10 mouse cellular contexts compared by ENCODE assay signal in the genomic region with DNA sequence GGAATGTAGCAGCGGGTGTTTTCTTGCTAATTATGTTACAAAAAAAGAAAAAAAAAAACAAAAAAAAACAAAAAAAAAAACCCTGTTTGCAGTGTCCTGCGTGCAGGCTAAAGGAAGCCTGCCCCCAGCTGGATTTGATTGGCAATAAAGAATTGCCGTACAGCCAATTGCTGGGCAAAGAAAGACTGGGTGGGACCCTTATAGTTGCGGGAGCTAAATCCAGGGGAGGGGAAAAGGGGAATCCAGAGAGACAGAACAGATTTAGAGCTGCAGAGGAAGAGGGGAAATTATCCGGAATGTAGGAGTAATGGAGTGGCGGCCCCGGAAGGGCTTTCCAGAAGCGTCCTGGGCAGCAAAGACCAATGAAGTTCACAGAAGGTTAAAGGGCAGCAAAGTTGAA.
DNase-seq lines count a peak whose midpoint lies in the region; ATAC-seq and TF ChIP-seq lines count a peak whose summit lies in the region.
"Had no signal": no experiment of that assay in that cellular context is flagged by ENCODE, and none has a peak within 500 bp of the region (broad histone marks: within the 10 kb centered on the region; RNA-seq: fewer than 3 reads in every experiment).

No protein-coding gene starts in this region.

- DNase-seq in heart, postnatal 4 days: no peak
- peak; percentile 41 for DNase-seq in brain, adult 2 months (ENCODE audit: low read depth, low spot score)
- DNase-seq in forebrain, postnatal 0 days: peak; percentile 29
- DNase-seq in midbrain, embryonic 10.5 days (ENCODE audit: low spot score): peak; percentile 21
- no peak for DNase-seq in testis, postnatal 10 days (ENCODE audit: low spot score)
- DNase-seq in adipocyte (ENCODE audit: low spot score): no peak
- DNase-seq: gastrocnemius, postnatal 10 days had no signal

- no peaks in the 10 kb centered on the region for H3K9me3 ChIP-seq in heart, embryonic 16.5 days (replicated peaks; ENCODE audit: control insufficient read depth, low read length)
- no peaks in the 10 kb centered on the region for H3K9me3 ChIP-seq in forebrain, postnatal 0 days (ENCODE audit: low read length)
- H3K9me3 ChIP-seq in midbrain, embryonic 10.5 days (replicated peaks): no peaks in the 10 kb centered on the region

- H3K27ac ChIP-seq in heart, embryonic 16.5 days (ENCODE audit: low read length): no peak overlapping the region
- no peak overlapping the region for H3K27ac ChIP-seq in forebrain, postnatal 0 days (ENCODE audit: low read depth, low read length)
- no peak overlapping the region for H3K27ac ChIP-seq in midbrain, embryonic 10.5 days (replicated peaks)

- no peaks in the 10 kb centered on the region for H3K36me3 ChIP-seq in heart, embryonic 16.5 days (ENCODE audit: control insufficient read depth, insufficient read depth)
- no peaks in the 10 kb centered on the region for H3K36me3 ChIP-seq in forebrain, postnatal 0 days (ENCODE audit: insufficient read depth)
- no peaks in the 10 kb centered on the region for H3K36me3 ChIP-seq in midbrain, embryonic 10.5 days

- no peak overlapping the region for H3K9ac ChIP-seq in heart, embryonic 16.5 days (ENCODE audit: low read length)
- H3K9ac ChIP-seq in forebrain, postnatal 0 days: no peak overlapping the region

- 0 out of 2 replicates have a peak, but pooled peaks cover 2% of the 10 kb centered on the region for H3K27me3 ChIP-seq in heart, embryonic 16.5 days (ENCODE audit: control insufficient read depth, insufficient read depth, low read length)
- H3K27me3 ChIP-seq in forebrain, postnatal 0 days (ENCODE audit: insufficient read depth, low read length): no peaks in the 10 kb centered on the region
- H3K27me3 ChIP-seq in midbrain, embryonic 10.5 days (ENCODE audit: low read depth, poor library complexity, severe bottlenecking): no peaks in the 10 kb centered on the region
- H3K27me3 ChIP-seq: CH12.LX had no signal

- 7% methylated on average over 8 of the region's 8 CpGs for WGBS in heart, embryonic 16.5 days
- 3% methylated on average over 8 of the region's 8 CpGs for WGBS in forebrain, postnatal 0 days
- WGBS in midbrain, embryonic 10.5 days: 4% methylated on average over 8 of the region's 8 CpGs

- H3K4me2 ChIP-seq in heart, embryonic 16.5 days (ENCODE audit: low read depth, low read length): peak overlapping the region; percentile 26; the same call in 1 of the 2 replicates
- no peak overlapping the region; the same call in 1 of the 2 replicates for H3K4me2 ChIP-seq in forebrain, postnatal 0 days (ENCODE audit: low read depth)

- H3K4me3 ChIP-seq in heart, embryonic 16.5 days (ENCODE audit: low read length): no peak overlapping the region
- H3K4me3 ChIP-seq in forebrain, postnatal 0 days (ENCODE audit: low read depth, low read length): no peak overlapping the region
- H3K4me3 ChIP-seq in midbrain, embryonic 10.5 days: peak overlapping the region; percentile 22

- TF ChIP-seq CTCF in forebrain, postnatal 0 days (IDR thresholded peaks at IDR 0.05; ENCODE audit: low read depth): peak; percentile 43

- ATAC-seq in heart, embryonic 16.5 days (replicated peaks; ENCODE audit: extremely low read depth, insufficient read depth, low FRiP score): no peak
- peak; percentile 70 for ATAC-seq in forebrain, postnatal 0 days
- ATAC-seq in activated CD4-positive, CD25-positive, alpha-beta regulatory T cell, adult 4 months: no peak

- no peaks in the 10 kb centered on the region for H3K4me1 ChIP-seq in heart, embryonic 16.5 days (ENCODE audit: control insufficient read depth, insufficient read depth, low read length)
- no peaks in the 10 kb centered on the region for H3K4me1 ChIP-seq in forebrain, postnatal 0 days (ENCODE audit: insufficient read depth)
- peaks cover 9% of the 10 kb centered on the region for H3K4me1 ChIP-seq in midbrain, embryonic 10.5 days

Comparison
In these comparisons a context has a peak if more than half of its experiments do, and no peak if none do; other contexts are left out.
1. DNase-seq: peak in brain, adult 2 months (single experiment), forebrain, postnatal 0 days (single experiment) and midbrain, embryonic 10.5 days (single experiment); none in heart, postnatal 4 days (single experiment), testis, postnatal 10 days (single experiment) and adipocyte (single experiment).